Mouse (Mus musculus) kidney, embryonic 16.5 days (tissue): ENCODE data around the gene Abhd16a. TPM values are rescaled to one million over a fixed set of nuclear protein-coding genes. Genes with fewer than 3 reads are reported as not detected.

ENCODE experiments used
- ATAC-seq: fragments of 200-750 bp; cut with Nextera tagmentation; 2 replicates; pipeline ENCODE4 v1.8.0; 2017; ENCODE audit warnings: moderate TSS enrichment; ENCODE audit not compliant: low FRiP score, low TSS enrichment
- H3K27ac ChIP-seq: fragments of 300-500 bp; sonication (generic); 2 replicates; pipeline ENCODE4 v1.5.1; 2014; ENCODE audit warnings: low read length
- H3K27me3 ChIP-seq: fragments of 300-500 bp; sonication (generic); 2 replicates; pipeline ENCODE4 v1.6.1; 2014; ENCODE audit warnings: low read length, control low read depth, mixed read lengths; ENCODE audit not compliant: insufficient read depth
- H3K36me3 ChIP-seq: fragments of 300-500 bp; sonication (generic); 2 replicates; pipeline ENCODE4 v1.6.1; 2014; ENCODE audit warnings: low read length, control low read depth, mixed read lengths; ENCODE audit not compliant: insufficient read depth
- H3K4me1 ChIP-seq: fragments of 300-500 bp; sonication (generic); 2 replicates; pipeline ENCODE4 v1.6.1; 2014; ENCODE audit warnings: low read length, control low read depth, mixed read lengths; ENCODE audit not compliant: insufficient read depth
- H3K4me2 ChIP-seq: fragments of 300-500 bp; sonication (generic); replicated peaks from 2 replicates; pipeline ENCODE4 v1.6.1; 2014; ENCODE audit warnings: low read depth, low read length
- H3K4me3 ChIP-seq: fragments of 300-500 bp; sonication (generic); 2 replicates; pipeline ENCODE4 v1.5.1; 2014; ENCODE audit warnings: mild to moderate bottlenecking, low read length
- H3K9ac ChIP-seq: fragments of 300-500 bp; sonication (generic); replicated peaks from 2 replicates; pipeline ENCODE4 v1.6.1; 2014; ENCODE audit warnings: low read length
- H3K9me3 ChIP-seq: fragments of 300-500 bp; sonication (generic); 2 replicates; pipeline ENCODE4 v1.6.1; 2016; ENCODE audit warnings: low read length, control low read depth
- WGBS: fragments of 180-500 bp; shearing (Covaris S2); extraction: QIAGEN DNeasy Blood & Tissue Kit; methylation state at CpG from one replicate; pipeline ENCODE4 v1.1.7; 2014; 5-methylcytosine and 5-hydroxymethylcytosine counted together
- polyA plus RNA-seq: library from polyadenylated mRNA; unstranded; fragments of >200 nt; fragmentation: Nextera tagmentation; extraction: Ambion mirVana; gene quantifications from 2 replicates; pipeline ENCODE4 v1.2.1, GENCODE M21; 2015

The Abhd16a gene
- polyA plus RNA-seq, 1 experiment from 2014 or later, result 118 TPM

DNA sequence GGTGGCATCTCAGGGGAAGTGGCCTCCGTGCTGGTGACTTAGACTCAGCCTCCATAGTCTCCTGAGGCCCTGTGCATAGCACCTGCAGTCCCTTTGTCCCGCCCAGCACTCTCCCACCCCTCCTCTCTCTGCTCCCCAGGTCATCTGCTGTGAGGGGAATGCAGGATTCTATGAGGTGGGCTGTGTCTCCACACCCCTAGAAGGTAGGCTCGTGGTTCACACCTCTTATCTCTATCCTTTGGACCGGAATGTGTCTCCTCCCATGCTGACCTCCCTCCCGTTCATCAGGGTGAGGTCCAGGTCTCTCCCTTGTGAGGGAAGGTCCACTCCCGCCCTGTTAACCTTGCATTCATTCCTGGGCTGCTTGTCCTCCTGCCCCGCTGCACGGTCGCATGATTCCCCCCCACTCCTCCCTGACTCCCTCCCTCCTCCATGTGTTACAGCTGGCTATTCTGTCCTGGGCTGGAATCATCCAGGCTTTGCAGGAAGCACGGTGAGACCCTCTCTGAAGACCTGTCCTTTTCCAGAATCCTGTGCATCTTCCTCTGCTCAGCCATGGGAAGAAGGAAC, 11.2 kb downstream of the Abhd16a start:
- Histone ChIP-seq H3K36me3 (peaks cover 65% of the 10 kb centered on the region), H3K9ac (no peak overlapping the region), H3K27me3 (no peaks in the 10 kb centered on the region), H3K4me2 (no peak overlapping the region), H3K9me3 (no peaks in the 10 kb centered on the region), H3K4me3 (no peak overlapping the region), H3K27ac (peak overlapping the region; percentile 31; the same call in 1 of the 2 replicates), H3K4me1 (peaks cover 34% of the 10 kb centered on the region)
- peak; percentile 40 for ATAC-seq
- WGBS, result 48% methylated on average over 10 of the region's 10 CpGs

DNA sequence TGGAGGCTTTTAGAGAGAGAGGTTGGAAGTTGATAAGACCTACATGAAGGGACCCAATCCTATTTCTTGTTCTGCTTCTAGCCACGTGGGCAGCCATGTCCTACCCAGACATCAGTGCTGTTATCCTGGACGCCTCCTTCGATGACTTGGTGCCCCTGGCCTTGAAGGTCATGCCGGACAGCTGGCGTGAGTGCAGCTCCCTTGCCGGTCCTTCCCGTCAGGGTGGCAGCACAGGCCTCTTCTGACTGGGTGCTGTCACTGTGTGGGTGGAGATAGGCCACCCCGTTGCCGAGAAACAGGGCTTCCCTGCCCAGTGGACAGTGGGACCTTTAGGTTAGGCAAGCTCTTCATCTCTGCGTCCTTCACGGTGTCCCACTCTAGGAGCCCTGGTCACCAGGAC, 12.1 kb downstream of the Abhd16a start:
- Histone ChIP-seq H3K36me3 (peaks cover 60% of the 10 kb centered on the region), H3K9me3 (no peaks in the 10 kb centered on the region), H3K4me3 (no peak overlapping the region), H3K9ac (no peak overlapping the region), H3K4me2 (no peak overlapping the region), H3K27ac (peak overlapping the region; percentile 54), H3K4me1 (peaks cover 39% of the 10 kb centered on the region), H3K27me3 (no peaks in the 10 kb centered on the region)
- ATAC-seq, result no peak
- WGBS, result 68% methylated on average over 11 of the region's 11 CpGs

DNA sequence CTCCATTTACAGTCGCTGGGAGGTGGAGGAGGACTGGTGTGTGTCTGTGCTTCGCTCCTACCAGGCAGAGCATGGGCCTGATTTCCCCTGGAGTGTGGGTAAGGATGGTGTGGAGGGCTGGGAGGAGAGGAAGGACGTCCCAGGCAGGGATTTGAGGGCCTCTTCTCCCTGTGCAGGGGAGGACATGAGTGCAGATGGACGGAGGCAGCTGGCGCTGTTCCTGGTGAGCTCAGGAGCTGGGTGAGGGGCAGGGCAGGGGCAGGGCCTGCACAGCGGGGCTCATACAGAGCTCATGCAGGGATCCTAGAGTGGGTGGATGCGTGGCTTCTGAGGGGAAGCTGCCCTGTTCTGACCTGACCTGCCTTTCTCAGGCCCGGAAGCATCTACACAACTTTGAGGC, 13.2 kb downstream of the Abhd16a start:
- no peak overlapping the region for H3K4me3 ChIP-seq
- 0 out of 2 replicates have a peak, but pooled peaks have one; percentile 1 for ATAC-seq
- H3K4me2 ChIP-seq, result no peak overlapping the region
- H3K36me3 ChIP-seq, result peaks cover 49% of the 10 kb centered on the region
- H3K27me3 ChIP-seq, result no peaks in the 10 kb centered on the region
- H3K27ac ChIP-seq, result peak overlapping the region; percentile 54
- no peaks in the 10 kb centered on the region for H3K9me3 ChIP-seq
- 50% methylated on average over 8 of the region's 8 CpGs for WGBS
- peak overlapping the region; percentile 37; the same call in 1 of the 2 replicates for H3K9ac ChIP-seq
- peaks cover 42% of the 10 kb centered on the region for H3K4me1 ChIP-seq

DNA sequence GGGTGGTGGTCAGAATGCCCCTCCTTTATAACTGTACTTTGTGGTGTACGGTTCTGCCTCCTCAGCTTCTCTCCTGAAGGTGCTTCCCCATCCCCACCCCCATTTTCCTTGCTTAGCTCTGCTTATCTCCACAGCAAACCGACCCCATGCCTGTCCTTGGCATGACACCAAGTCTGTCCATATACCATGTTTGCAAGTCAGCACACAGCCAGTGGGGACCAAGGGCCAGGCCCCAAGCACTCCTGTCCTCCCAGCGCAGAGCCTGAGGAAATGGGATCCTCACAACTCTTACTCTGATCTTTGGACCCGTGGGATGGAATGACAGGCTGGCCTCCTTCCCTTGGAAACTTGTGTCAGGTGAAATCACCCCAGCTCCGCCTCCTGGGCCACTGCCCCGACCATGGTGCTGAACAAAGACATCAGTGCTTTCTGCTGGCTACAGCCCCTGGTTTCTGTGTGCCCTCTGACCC, 14.2 kb downstream of the Abhd16a start:
- Histone ChIP-seq H3K27ac (peak overlapping the region; percentile 61; the same call in 1 of the 2 replicates), H3K4me3 (no peak overlapping the region), H3K36me3 (peaks cover 42% of the 10 kb centered on the region), H3K4me2 (no peak overlapping the region), H3K27me3 (no peaks in the 10 kb centered on the region), H3K9ac (0 out of 2 replicates have a peak overlapping the region, but pooled peaks have one; percentile 41), H3K4me1 (peaks cover 42% of the 10 kb centered on the region), H3K9me3 (no peaks in the 10 kb centered on the region)
- 50% methylated on average over 6 of the region's 6 CpGs for WGBS
- ATAC-seq, result peak; percentile 44; the same call in 1 of the 2 replicates

DNA sequence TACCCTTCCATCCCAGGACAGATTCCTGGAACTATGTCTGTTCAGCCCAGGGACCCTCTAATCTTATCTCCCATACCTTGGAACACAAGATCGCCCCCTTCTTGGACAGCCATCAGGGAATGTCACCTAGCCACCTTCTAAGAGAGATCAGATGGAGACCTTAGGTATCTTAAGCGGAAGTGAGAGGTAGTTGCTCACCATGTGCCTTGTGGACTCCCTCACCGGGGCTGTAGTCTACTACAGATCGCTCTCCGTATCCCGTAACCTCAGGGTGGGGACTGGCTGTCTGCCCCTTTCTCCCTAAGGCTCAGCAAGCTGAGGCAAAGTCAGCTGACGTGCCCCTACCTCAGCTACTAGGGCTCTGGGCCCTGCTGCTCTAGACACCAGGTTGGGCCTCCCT, 15.0 kb downstream of the Abhd16a start:
- Histone ChIP-seq H3K4me3 (no peak overlapping the region), H3K36me3 (peaks cover 35% of the 10 kb centered on the region), H3K4me1 (peaks cover 42% of the 10 kb centered on the region), H3K9ac (no peak overlapping the region), H3K4me2 (no peak overlapping the region), H3K27ac (peak overlapping the region; percentile 61; the same call in 1 of the 2 replicates), H3K27me3 (no peaks in the 10 kb centered on the region), H3K9me3 (no peaks in the 10 kb centered on the region)
- WGBS, result 93% methylated on average over 7 of the region's 7 CpGs
- ATAC-seq, result no peak

DNA sequence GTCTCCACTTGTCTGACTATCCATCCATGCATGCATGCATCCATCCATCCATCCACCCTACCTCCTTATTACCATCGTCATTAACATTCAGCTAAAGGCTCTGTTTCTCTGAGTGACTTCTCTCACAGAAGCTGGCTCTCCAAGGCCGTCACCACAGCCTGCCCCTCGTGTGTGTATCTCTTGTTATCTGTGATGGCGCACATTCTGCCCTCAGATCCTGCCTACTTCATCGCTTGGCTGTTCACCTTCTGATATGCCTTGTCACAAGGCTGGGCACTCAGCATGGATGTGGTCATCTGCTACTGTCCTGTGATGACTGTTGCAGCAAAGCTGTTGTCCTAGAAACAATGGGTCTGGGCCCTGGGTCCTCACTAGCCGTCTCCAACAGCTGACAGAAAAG, 15.7 kb downstream of the Abhd16a start:
- WGBS, result 67% methylated on average over 6 of the region's 6 CpGs
- Histone ChIP-seq H3K4me2 (no peak overlapping the region), H3K9ac (no peak overlapping the region), H3K27ac (no peak overlapping the region), H3K36me3 (peaks cover 34% of the 10 kb centered on the region), H3K4me3 (no peak overlapping the region), H3K9me3 (no peaks in the 10 kb centered on the region), H3K27me3 (no peaks in the 10 kb centered on the region), H3K4me1 (peaks cover 42% of the 10 kb centered on the region)
- ATAC-seq, result no peak

DNA sequence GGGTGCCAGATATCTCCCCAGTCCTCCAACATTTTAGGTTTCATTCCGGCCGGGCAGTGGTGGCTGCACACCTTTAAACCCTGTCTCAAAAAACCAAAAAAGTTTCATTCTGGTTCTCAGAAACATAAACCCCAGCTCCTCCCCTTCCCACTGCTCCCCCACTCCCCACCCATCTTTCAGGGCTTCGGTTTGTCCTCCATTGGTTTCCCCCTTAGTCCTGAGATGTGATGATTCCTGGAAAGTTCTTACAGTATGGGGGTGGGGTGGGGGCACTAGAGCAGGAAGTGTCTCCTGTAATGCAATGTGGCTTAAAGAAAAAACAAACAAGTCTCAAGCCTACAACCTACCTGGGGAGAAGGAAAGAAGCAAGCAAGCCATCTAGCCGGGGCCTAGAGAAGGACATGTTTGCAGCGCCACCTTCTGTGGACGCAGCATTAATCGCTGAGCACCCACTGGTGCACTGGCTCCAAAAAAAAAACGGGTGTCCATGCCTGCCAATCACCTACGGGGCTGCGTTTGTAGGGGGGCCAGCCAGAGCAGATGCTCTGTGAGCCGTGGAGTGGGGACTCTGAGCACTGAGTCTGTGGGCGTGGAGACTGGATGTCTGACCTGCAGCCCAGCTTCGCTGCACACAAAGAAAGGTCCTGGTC, 16.8 kb downstream of the Abhd16a start:
- no peaks in the 10 kb centered on the region for H3K9me3 ChIP-seq
- peaks cover 31% of the 10 kb centered on the region for H3K4me1 ChIP-seq
- peak overlapping the region; percentile 51 for H3K9ac ChIP-seq
- 21% methylated on average over 13 of the region's 13 CpGs for WGBS
- H3K27ac ChIP-seq, result peak overlapping the region; percentile 24
- peak overlapping the region; percentile 21 for H3K4me3 ChIP-seq
- no peak; the same call in 1 of the 2 replicates for ATAC-seq
- H3K4me2 ChIP-seq, result peak overlapping the region; percentile 46
- H3K36me3 ChIP-seq, result peaks cover 25% of the 10 kb centered on the region
- no peaks in the 10 kb centered on the region for H3K27me3 ChIP-seq

DNA sequence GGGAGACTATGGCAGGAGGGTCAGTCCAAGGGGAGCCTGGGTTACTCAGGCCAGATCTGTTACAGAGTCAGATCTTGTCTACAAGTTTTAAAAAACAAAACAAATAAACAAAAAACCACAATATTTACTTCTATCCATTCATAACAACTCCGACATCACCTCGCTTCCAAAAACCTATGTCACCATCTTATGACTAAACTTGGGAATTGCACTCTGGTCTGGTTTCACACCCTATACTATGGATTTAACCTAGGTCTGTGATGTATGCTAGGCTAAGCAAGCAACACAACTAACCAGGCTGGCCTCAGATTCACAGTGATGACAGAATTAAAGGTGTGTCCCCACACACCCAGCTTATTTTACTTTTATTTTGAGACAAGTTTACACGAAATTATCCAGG, 17.5 kb downstream of the Abhd16a start:
- Histone ChIP-seq H3K27ac (no peak overlapping the region; the same call in 1 of the 2 replicates), H3K4me2 (0 out of 2 replicates have a peak overlapping the region, but pooled peaks have one; percentile 46), H3K9me3 (no peaks in the 10 kb centered on the region), H3K4me3 (no peak overlapping the region; the same call in 1 of the 2 replicates), H3K36me3 (peaks cover 19% of the 10 kb centered on the region), H3K9ac (peak overlapping the region; percentile 51; the same call in 1 of the 2 replicates), H3K4me1 (peaks cover 24% of the 10 kb centered on the region), H3K27me3 (no peaks in the 10 kb centered on the region)
- no peak for ATAC-seq
- 76% methylated on average over 3 of the region's 3 CpGs for WGBS

DNA sequence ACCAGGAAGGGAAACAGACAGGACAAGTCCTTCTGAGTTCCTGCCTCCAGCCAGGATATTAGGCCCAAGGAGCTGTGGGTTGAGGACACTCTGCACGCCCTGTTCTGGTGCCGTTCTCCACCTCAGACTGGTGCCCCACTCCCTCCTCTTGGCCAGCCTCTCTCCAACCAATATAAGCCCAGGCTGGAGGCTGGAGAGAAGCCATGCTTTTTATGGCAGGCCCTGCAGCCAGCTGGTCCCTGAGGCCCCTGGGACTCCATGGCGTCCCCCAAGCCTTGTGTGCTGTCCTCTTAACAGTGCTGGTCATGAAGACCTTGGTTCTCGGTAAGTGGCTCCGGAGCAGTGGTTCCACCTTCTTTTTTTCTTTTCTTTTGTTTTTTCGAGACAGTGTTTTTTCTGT, 19.0 kb downstream of the Abhd16a start, which contains the start of gene Ly6g5c:
Gene Ly6g5c, plus strand, starts transcription at position 183 of the 400 bp plus-strand sequence.
- no peaks in the 10 kb centered on the region for H3K27me3 ChIP-seq
- no peak within 1 kb of the TSS for H3K9ac ChIP-seq
- H3K27ac ChIP-seq, result no peak within 1 kb of the TSS
- no peak within 1 kb of the TSS for H3K4me2 ChIP-seq
- no peaks in the 10 kb centered on the region for H3K9me3 ChIP-seq
- peaks cover 10% of the 10 kb centered on the region for H3K4me1 ChIP-seq
- 77% methylated on average over 6 of the region's 6 CpGs for WGBS
- ATAC-seq, result no peak
- 0 out of 2 replicates have a peak, but pooled peaks cover 4% of the 10 kb centered on the region for H3K36me3 ChIP-seq
- no peak within 1 kb of the TSS for H3K4me3 ChIP-seq

DNA sequence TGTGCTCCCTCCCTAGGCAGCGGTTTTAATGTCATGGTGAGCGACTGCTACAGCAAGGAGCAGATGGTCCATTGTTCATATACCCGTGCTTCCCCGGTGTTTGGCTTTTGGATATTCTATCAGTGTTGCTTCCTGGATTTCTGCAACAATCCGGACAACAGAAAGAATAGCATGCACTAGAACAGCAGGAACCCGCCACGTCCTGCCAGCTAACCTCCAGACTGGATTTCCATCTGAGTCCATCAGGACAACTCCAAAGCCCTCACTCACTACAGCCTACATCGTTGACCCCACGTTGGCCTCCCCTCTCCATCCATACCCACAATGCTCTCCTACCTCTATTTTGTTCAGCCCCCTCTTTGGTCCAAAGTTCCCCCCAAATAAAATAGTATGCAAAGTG, 22.7 kb downstream of the Abhd16a start:
- no peak for ATAC-seq
- 69% methylated on average over 9 of the region's 9 CpGs for WGBS
- Histone ChIP-seq H3K9me3 (no peaks in the 10 kb centered on the region), H3K36me3 (peaks cover 24% of the 10 kb centered on the region), H3K27ac (no peak overlapping the region), H3K27me3 (no peaks in the 10 kb centered on the region), H3K9ac (no peak overlapping the region), H3K4me1 (no peaks in the 10 kb centered on the region), H3K4me2 (no peak overlapping the region), H3K4me3 (no peak overlapping the region)
